Mouse (Mus musculus) C3H10T1/2 (cell line): Measurements from ENCODE around the gene Zbtb44. TPM values are rescaled to one million over a fixed set of nuclear protein-coding genes. Genes with fewer than 3 reads are reported as not detected.

ENCODE experiments used
- polyA plus RNA-seq, 2 experiments: library from polyadenylated mRNA; unstranded; fragments of >200 nt; fragmentation: generic; extraction: Trizol; gene quantifications; one replicate each; pipeline ENCODE4 v1.2.1; 2012; ENCODE audit warnings: missing spikeins in 2 of 2

The Zbtb44 gene
- 1 to 10 TPM in 1 of 2 experiments, under 1 TPM in 1; 0.53 to 2.7 TPM for polyA plus RNA-seq

GRCm38 (mm10) chr9:31030532-31031413, at the start of gene Zbtb44:
Gene Zbtb44, plus strand, starts transcription at chr9:31030644.

Other genes starting within 250 kb of the Zbtb44 start
- gene Adamts15, start 108.2 kb upstream of the Zbtb44 start, polyA plus RNA-seq = under 1 TPM in 1 of 2 experiments, not detected in 1; 0.02 TPM
- under 1 TPM in 1 of 2 experiments, not detected in 1; 0.01 TPM for gene Adamts8, start 88.1 kb upstream of the Zbtb44 start, polyA plus RNA-seq
- gene St14, start 101.2 kb downstream of the Zbtb44 start, polyA plus RNA-seq = under 1 TPM in 1 of 2 experiments, not detected in 1; 0.01 TPM
- 100 to 1,000 TPM in 1 of 2 experiments, 10 to 100 TPM in 1; 13.1 to 308 TPM for gene Aplp2, start 181.2 kb downstream of the Zbtb44 start, polyA plus RNA-seq
- gene Prdm10, start 249.9 kb downstream of the Zbtb44 start, polyA plus RNA-seq = 1 to 10 TPM in 1 of 2 experiments, under 1 TPM in 1; 0.25 to 1.7 TPM